Mouse (Mus musculus) gastrocnemius, postnatal 4 days (tissue): Measurements from ENCODE around the gene Plod3. TPM values are rescaled to one million over a fixed set of nuclear protein-coding genes. Genes with fewer than 3 reads are reported as not detected.
A peak's percentile ranks its signal among the peaks of the same experiment; 100 is the strongest.

ENCODE experiments used
- microRNA-seq: library from miRNA; unstranded; fragments of <30 nt; microRNA quantifications from one replicate; pipeline ENCODE4 v1.2.0, GENCODE M21; 2021
- total RNA-seq, 2 experiments: library from RNA; stranded (reverse); gene quantifications; 2 replicates each; pipeline ENCODE4 v1.2.3; 2021

The Plod3 gene
- total RNA-seq, 2 experiments from 2014 or later = 40.9 to 46.4 TPM

Small RNAs within 50 kb of the gene (microRNA-seq; reads per million reads assigned to microRNA genes)
- gene Mir702 = 8.3 reads per million, percentile 24 among the genes with 10 or more reads in this experiment

Other genes with a start within 250 kb of the Plod3 start
- 10 to 100 TPM; 51.4 to 54.9 TPM for gene Col26a1, start 103.8 kb upstream of the Plod3 start, total RNA-seq
- 10 to 100 TPM; 11.7 to 13.8 TPM for gene Ift22, start 78.9 kb upstream of the Plod3 start, total RNA-seq
- 100 to 1,000 TPM; 150 to 163 TPM for gene Fis1, start 33.7 kb upstream of the Plod3 start, total RNA-seq
- gene Cldn15, start 20.4 kb upstream of the Plod3 start, total RNA-seq = 1 to 10 TPM; 4.7 to 4.9 TPM
- 10 to 100 TPM; 40.4 to 45.4 TPM for gene Znhit1, start 1.0 kb downstream of the Plod3 start, total RNA-seq
- not detected for gene Vgf, start 39.4 kb downstream of the Plod3 start, total RNA-seq
- gene Ap1s1, start 59.1 kb downstream of the Plod3 start, total RNA-seq = 10 to 100 TPM; 67.3 to 68.0 TPM
- 1 to 10 TPM; 3.6 to 4.9 TPM for gene Serpine1, start 85.2 kb downstream of the Plod3 start, total RNA-seq
- 10 to 100 TPM; 13.6 to 13.8 TPM for gene Trim56, start 129.2 kb downstream of the Plod3 start, total RNA-seq
- gene Muc3, start 162.3 kb downstream of the Plod3 start, total RNA-seq = not detected
- gene Muc3a, start 225.4 kb downstream of the Plod3 start, total RNA-seq = under 1 TPM; 0.88 to 0.98 TPM